Mouse (Mus musculus): ENCODE data around the gene Fntb. TPM values are rescaled to one million over a fixed set of nuclear protein-coding genes. Genes with fewer than 3 reads are reported as not detected.
"Not testable (repeated sequence)": the region's sequence is repeated elsewhere in the genome, so short reads cannot be mapped to it uniquely, and the experiment has no call there.

Gene Fntb
- polyA plus RNA-seq, 1 experiment from 2014 or later = 24.4 TPM

DNA sequence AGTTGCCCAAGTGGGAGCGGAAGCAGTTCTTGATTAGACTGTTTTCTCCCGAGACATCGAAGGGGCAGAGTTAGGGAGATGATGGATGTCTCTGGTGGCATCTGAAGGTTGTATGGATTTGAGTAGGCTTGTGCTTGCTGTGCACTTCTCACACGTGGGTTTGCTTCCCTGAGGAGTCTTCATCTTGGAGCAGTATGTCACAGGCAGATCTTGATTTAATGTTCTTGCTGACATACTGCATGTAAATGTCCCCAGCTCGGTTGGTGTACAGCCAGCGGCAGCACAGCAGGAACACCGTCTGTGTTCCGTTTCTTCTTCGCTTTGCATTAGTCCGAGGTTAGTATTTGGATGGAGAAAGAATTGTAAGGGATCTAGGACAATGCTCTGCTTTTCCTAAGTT is 91.7 kb downstream of the Fntb start:
- Histone ChIP-seq H3K4me1 (replicated peaks; ENCODE audit: insufficient read depth, low read length) (0 out of 2 replicates have a peak, but pooled peaks cover 6% of the 10 kb centered on the region), H3K9ac (ENCODE audit: low read depth, low read length) (no peak overlapping the region), H3K27ac (no peak overlapping the region), H3K27me3 (ENCODE audit: insufficient read depth, low read length) (no peaks in the 10 kb centered on the region), H3K9me3 (replicated peaks; ENCODE audit: low read length) (no peaks in the 10 kb centered on the region), H3K4me3 (replicated peaks; ENCODE audit: low read depth, low read length) (no peak overlapping the region), H3K36me3 (ENCODE audit: insufficient read depth, low read length) (no peaks in the 10 kb centered on the region), H3K4me2 (ENCODE audit: low read length) (no peak overlapping the region)
- whole genome bisulfite sequencing = 76% methylated on average over 10 of the region's 10 CpGs
- TF ChIP-seq CTCF (IDR thresholded peaks at IDR 0.05; ENCODE audit: low read depth) = no peak
- ATAC-seq (replicated peaks; ENCODE audit: low FRiP score, low read depth) = no peak
- DNase-seq (ENCODE audit: low spot score) = no peak

DNA sequence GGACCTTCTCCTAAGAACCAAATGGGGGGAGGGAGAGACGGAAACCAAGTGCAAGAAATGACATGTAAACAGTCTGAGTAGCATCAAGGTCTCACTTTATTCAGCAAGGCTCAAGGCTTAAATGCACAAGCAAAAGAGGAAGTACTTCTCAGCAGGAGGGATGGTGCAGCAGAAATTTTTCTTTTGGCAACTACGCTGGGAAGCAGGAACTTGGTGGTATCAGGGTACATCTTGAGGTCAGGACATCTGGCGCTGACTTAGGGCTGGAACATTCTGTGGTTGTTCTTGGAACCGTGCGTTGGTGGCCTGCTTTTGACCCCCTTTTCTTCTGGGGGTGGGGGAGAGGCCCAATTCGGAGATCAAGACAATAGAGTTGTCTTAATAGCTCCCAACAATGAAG is 93.4 kb downstream of the Fntb start:
- not testable (repeated sequence) for H3K27me3 ChIP-seq (ENCODE audit: insufficient read depth, low read length); ATAC-seq (replicated peaks; ENCODE audit: low FRiP score, low read depth)
- WGBS = 67% methylated on average over 6 of the region's 6 CpGs

DNA sequence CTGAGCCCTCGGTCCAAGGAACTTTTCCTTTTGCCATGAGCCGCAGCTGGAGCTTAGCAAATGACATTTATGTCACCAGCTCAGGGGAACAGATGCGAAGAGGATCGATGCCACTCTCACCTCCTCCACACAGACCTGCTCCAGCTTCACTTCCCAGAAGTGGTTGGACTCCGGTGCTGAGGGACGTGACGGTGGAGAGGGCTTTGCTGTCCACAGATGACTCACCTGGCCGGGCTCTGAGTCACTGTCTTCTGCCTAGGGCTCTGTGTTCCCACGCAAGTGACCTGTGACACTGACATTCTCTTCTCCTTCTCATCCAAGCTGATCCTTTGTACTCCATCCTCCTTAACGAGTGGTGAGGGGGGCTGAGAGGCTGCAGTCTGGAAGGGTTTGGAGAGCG is 98.3 kb downstream of the Fntb start:
- no peak overlapping the region for H3K4me3 ChIP-seq (replicated peaks; ENCODE audit: low read depth, low read length)
- no peak overlapping the region for H3K4me2 ChIP-seq (ENCODE audit: low read length)
- 65% methylated on average over 11 of the region's 11 CpGs for WGBS
- H3K36me3 ChIP-seq (ENCODE audit: insufficient read depth, low read length) = 0 out of 2 replicates have a peak, but pooled peaks cover 3% of the 10 kb centered on the region
- no peak for TF ChIP-seq CTCF (IDR thresholded peaks at IDR 0.05; ENCODE audit: low read depth)
- H3K27me3 ChIP-seq (ENCODE audit: insufficient read depth, low read length) = no peaks in the 10 kb centered on the region
- H3K4me1 ChIP-seq (replicated peaks; ENCODE audit: insufficient read depth, low read length) = no peaks in the 10 kb centered on the region
- H3K27ac ChIP-seq = no peak overlapping the region
- no peak overlapping the region for H3K9ac ChIP-seq (ENCODE audit: low read depth, low read length)
- ATAC-seq (replicated peaks; ENCODE audit: low FRiP score, low read depth) (no peak), DNase-seq (ENCODE audit: low spot score) (no peak)
- H3K9me3 ChIP-seq (replicated peaks; ENCODE audit: low read length) = no peaks in the 10 kb centered on the region

More for the DNA sequence above, 93.4 kb downstream of the Fntb start:
- H3K4me3 ChIP-seq (replicated peaks; ENCODE audit: low read depth, low read length); H3K27ac ChIP-seq; H3K4me1 ChIP-seq (replicated peaks; ENCODE audit: insufficient read depth, low read length); H3K9me3 ChIP-seq (replicated peaks; ENCODE audit: low read length); H3K4me2 ChIP-seq (ENCODE audit: low read length); DNase-seq (ENCODE audit: low spot score); H3K9ac ChIP-seq (ENCODE audit: low read depth, low read length); H3K36me3 ChIP-seq (ENCODE audit: insufficient read depth, low read length): not testable (repeated sequence)

DNA sequence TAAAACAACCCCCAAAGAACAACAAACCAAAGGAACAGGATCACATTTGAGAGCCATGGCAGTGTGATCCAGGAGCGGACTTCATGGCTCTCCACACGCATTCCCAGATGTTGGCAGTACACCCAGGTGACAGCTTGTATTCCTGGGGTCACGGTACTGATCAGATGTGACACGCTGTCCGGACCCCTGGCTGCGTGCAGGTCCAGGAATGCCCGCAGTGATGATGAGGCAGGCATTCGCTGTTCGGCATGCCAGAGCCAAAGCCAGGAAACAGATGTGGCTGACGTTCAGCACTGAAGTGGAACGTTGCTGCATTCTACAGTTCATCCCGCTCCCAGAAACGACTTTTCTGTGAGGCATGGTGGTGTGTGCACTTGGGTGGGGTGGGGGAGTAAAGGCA is 99.9 kb downstream of the Fntb start:
- Histone ChIP-seq H3K9me3 (replicated peaks; ENCODE audit: low read length) (no peaks in the 10 kb centered on the region), H3K4me3 (replicated peaks; ENCODE audit: low read depth, low read length) (no peak overlapping the region), H3K36me3 (ENCODE audit: insufficient read depth, low read length) (0 out of 2 replicates have a peak, but pooled peaks cover 3% of the 10 kb centered on the region), H3K9ac (ENCODE audit: low read depth, low read length) (no peak overlapping the region), H3K27me3 (ENCODE audit: insufficient read depth, low read length) (no peaks in the 10 kb centered on the region), H3K4me1 (replicated peaks; ENCODE audit: insufficient read depth, low read length) (no peaks in the 10 kb centered on the region), H3K4me2 (ENCODE audit: low read length) (no peak overlapping the region), H3K27ac (no peak overlapping the region)
- 71% methylated on average over 13 of the region's 13 CpGs for WGBS
- TF ChIP-seq CTCF (IDR thresholded peaks at IDR 0.05; ENCODE audit: low read depth) = no peak
- no peak for DNase-seq (ENCODE audit: low spot score)
- ATAC-seq (replicated peaks; ENCODE audit: low FRiP score, low read depth) = no peak

DNA sequence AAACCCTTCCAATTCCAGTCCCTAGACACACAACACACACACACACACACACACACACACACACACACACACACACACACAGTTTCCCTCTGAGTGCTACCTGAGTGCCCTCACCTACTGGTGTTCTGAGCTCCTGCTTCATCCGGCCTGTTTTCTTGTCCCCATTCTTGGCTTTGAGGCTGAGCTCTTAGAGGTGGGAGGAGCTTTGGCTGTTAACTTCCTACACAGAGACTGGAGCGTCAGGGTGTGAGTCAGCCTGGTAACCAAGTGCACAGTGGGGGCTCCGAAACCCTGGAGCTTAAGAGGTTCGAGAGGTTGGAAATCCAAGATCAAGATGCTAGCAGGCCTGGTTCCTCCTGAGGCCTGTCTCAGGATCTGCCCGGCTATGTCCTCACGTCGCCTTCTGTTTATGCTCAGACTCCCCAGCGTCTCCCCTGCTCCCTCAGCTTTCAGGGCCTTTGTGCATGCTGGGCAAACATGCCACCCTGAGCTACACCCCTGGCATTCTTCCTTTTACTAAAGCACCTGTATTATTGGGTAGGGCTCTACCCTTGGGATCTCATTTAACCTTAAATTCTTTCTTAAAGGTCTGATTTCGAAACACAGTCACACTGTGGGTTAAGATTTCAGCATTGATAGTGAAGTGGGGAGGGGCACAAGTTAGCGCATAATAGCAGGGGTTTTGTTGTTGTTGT is 102.3 kb downstream of the Fntb start:
- no peaks in the 10 kb centered on the region for H3K4me1 ChIP-seq (replicated peaks; ENCODE audit: insufficient read depth, low read length)
- TF ChIP-seq CTCF (IDR thresholded peaks at IDR 0.05; ENCODE audit: low read depth) = no peak
- H3K9ac ChIP-seq (ENCODE audit: low read depth, low read length) = no peak overlapping the region
- H3K4me3 ChIP-seq (replicated peaks; ENCODE audit: low read depth, low read length) = no peak overlapping the region
- ATAC-seq (replicated peaks; ENCODE audit: low FRiP score, low read depth) (no peak; the same call in 1 of the 2 replicates), DNase-seq (ENCODE audit: low spot score) (no peak)
- no peaks in the 10 kb centered on the region for H3K27me3 ChIP-seq (ENCODE audit: insufficient read depth, low read length)
- no peaks in the 10 kb centered on the region for H3K9me3 ChIP-seq (replicated peaks; ENCODE audit: low read length)
- 0 out of 2 replicates have a peak, but pooled peaks cover 3% of the 10 kb centered on the region for H3K36me3 ChIP-seq (ENCODE audit: insufficient read depth, low read length)
- H3K4me2 ChIP-seq (ENCODE audit: low read length) = no peak overlapping the region
- no peak overlapping the region for H3K27ac ChIP-seq
- WGBS = 62% methylated on average over 10 of the region's 10 CpGs

DNA sequence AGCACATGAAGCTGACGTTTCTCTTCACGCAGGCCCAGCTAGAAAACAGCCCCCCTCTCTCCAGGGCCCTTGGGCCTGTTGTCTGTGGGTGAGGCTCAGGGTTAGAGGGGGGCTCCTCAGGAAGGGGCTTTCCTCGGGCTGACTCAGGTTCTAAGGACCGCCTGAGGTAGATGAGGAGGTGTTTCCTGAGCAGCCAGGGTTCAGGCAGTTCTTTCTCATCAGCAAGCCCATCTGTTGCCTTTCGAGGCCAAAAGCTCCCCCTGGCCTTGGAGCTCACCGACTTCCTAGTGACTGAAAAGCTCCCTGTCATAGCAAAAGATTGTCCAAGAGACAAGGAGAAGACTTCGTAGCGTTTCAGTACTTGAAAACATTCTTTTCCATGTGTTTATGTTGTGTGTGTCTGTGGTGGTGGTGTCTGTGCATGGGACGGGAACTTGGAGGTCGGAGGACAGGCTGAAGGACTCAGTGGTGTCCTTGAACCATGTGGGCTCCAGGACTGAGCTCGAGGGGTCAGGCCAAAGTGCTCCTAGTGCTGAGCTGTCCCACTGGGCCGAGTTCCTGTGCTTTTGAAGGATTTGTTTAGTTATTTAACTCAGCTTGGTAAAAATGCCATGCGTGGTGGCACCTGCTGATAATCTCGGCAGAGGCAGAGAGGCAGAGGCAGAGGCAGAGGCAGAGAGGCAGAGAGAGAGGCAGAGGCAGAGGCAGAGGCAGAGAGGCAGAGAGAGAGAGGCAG is 103.2 kb downstream of the Fntb start:
- no peaks in the 10 kb centered on the region for H3K4me1 ChIP-seq (replicated peaks; ENCODE audit: insufficient read depth, low read length)
- no peak for TF ChIP-seq CTCF (IDR thresholded peaks at IDR 0.05; ENCODE audit: low read depth)
- no peaks in the 10 kb centered on the region for H3K27me3 ChIP-seq (ENCODE audit: insufficient read depth, low read length)
- H3K36me3 ChIP-seq (ENCODE audit: insufficient read depth, low read length) = 0 out of 2 replicates have a peak, but pooled peaks cover 3% of the 10 kb centered on the region
- 80% methylated on average over 14 of the region's 14 CpGs for WGBS
- no peak overlapping the region for H3K4me3 ChIP-seq (replicated peaks; ENCODE audit: low read depth, low read length)
- no peak overlapping the region for H3K27ac ChIP-seq
- no peak for ATAC-seq (replicated peaks; ENCODE audit: low FRiP score, low read depth)
- no peak overlapping the region for H3K9ac ChIP-seq (ENCODE audit: low read depth, low read length)
- H3K9me3 ChIP-seq (replicated peaks; ENCODE audit: low read length) = no peaks in the 10 kb centered on the region
- no peak for DNase-seq (ENCODE audit: low spot score)
- no peak overlapping the region for H3K4me2 ChIP-seq (ENCODE audit: low read length)

Data from kidney, postnatal 0 days (tissue).